Mouse (Mus musculus): ENCODE data around the gene Camta1. TPM values are rescaled to one million over a fixed set of nuclear protein-coding genes. Genes with fewer than 3 reads are reported as not detected.

The Camta1 gene
- total and polyA plus RNA-seq, 2 experiments from 2014 or later: 127 to 145 TPM

DNA sequence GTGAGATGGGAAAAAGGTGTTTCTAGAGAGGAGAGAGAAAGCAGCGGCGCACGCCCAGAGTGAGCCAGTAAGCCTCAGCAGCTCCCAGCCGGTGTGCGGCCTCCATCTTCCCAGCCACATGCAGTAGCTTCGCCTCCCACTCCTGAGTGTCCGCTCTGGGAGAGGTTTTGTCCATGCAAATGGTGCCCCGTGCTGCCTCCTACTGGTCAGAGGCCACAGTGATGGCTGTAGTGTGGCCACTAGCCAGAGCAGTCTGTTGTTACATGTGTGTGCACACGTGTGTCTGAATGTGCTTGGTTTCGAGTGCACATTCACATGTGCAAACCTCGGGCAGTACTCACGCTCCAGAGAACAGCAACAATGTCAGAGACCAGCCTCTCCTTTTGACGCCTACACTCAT lies 103.3 kb downstream of the Camta1 start:
- WGBS: 88% methylated on average over 13 of the region's 13 CpGs
- H3K9ac ChIP-seq (replicated peaks; ENCODE audit: low read length): no peak overlapping the region
- DNase-seq (ENCODE audit: low spot score) (no peak), ATAC-seq (no peak)
- H3K36me3 ChIP-seq (ENCODE audit: insufficient read depth, low read length): no peaks in the 10 kb centered on the region
- H3K4me2 ChIP-seq (ENCODE audit: low read depth, low read length): no peak overlapping the region
- no peaks in the 10 kb centered on the region for H3K9me3 ChIP-seq (ENCODE audit: low read length)
- peak; percentile 55 for TF ChIP-seq CTCF (IDR thresholded peaks at IDR 0.05; ENCODE audit: low read depth)
- no peak overlapping the region for H3K4me3 ChIP-seq (ENCODE audit: low read length)
- no peaks in the 10 kb centered on the region for H3K27me3 ChIP-seq (ENCODE audit: insufficient read depth, low read length)
- H3K4me1 ChIP-seq (ENCODE audit: insufficient read depth, low read length): peaks cover 4% of the 10 kb centered on the region; the same call in 1 of the 2 replicates
- H3K27ac ChIP-seq: peak overlapping the region; percentile 16; the same call in 1 of the 2 replicates

GRCm38 (mm10) chr4:151757261-151757660 lies 104.4 kb downstream of the Camta1 start:
- no peak overlapping the region for H3K4me2 ChIP-seq (ENCODE audit: low read depth, low read length)
- no peaks in the 10 kb centered on the region for H3K36me3 ChIP-seq (ENCODE audit: insufficient read depth, low read length)
- H3K27me3 ChIP-seq (ENCODE audit: insufficient read depth, low read length): no peaks in the 10 kb centered on the region
- H3K27ac ChIP-seq: no peak overlapping the region
- no peak overlapping the region for H3K9ac ChIP-seq (replicated peaks; ENCODE audit: low read length)
- H3K4me1 ChIP-seq (ENCODE audit: insufficient read depth, low read length): peaks cover 7% of the 10 kb centered on the region; the same call in 1 of the 2 replicates
- WGBS: 100% methylated on average over 3 of the region's 3 CpGs
- TF ChIP-seq CTCF (IDR thresholded peaks at IDR 0.05; ENCODE audit: low read depth): no peak
- DNase-seq (ENCODE audit: low spot score) (no peak), ATAC-seq (no peak)
- no peaks in the 10 kb centered on the region for H3K9me3 ChIP-seq (ENCODE audit: low read length)
- no peak overlapping the region for H3K4me3 ChIP-seq (ENCODE audit: low read length)

DNA sequence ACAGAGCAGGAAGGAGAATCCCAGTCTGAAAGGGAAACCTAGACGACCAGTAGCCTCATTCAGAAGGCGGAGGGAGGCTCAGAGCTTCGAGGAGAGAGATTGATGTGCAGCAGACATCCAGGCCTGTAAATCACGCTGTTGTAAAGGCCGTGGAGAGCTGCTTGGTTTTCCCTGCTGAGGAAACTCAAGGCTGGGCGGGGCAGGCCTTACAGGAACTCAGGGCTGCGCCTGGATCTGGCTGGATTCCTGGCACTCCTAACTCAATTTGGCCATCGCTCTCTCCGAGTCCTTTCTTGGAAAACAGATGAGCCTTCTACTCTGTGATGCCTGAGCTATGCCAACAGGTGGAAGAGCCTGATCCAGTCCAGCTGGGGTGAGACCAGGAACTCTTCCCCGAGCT lies 105.3 kb downstream of the Camta1 start:
- no peak for DNase-seq (ENCODE audit: low spot score)
- no peak overlapping the region for H3K4me2 ChIP-seq (ENCODE audit: low read depth, low read length)
- peaks cover 7% of the 10 kb centered on the region; the same call in 1 of the 2 replicates for H3K4me1 ChIP-seq (ENCODE audit: insufficient read depth, low read length)
- no peaks in the 10 kb centered on the region for H3K27me3 ChIP-seq (ENCODE audit: insufficient read depth, low read length)
- TF ChIP-seq CTCF (IDR thresholded peaks at IDR 0.05; ENCODE audit: low read depth): no peak
- no peaks in the 10 kb centered on the region for H3K36me3 ChIP-seq (ENCODE audit: insufficient read depth, low read length)
- H3K9me3 ChIP-seq (ENCODE audit: low read length): no peaks in the 10 kb centered on the region
- 59% methylated on average over 10 of the region's 10 CpGs for WGBS
- H3K9ac ChIP-seq (replicated peaks; ENCODE audit: low read length): no peak overlapping the region
- H3K4me3 ChIP-seq (ENCODE audit: low read length): no peak overlapping the region
- no peak overlapping the region for H3K27ac ChIP-seq
- no peak for ATAC-seq

GRCm38 (mm10) chr4:151753231-151753630 lies 108.4 kb downstream of the Camta1 start:
- no peak for ATAC-seq
- peak overlapping the region; percentile 3; the same call in 1 of the 2 replicates for H3K27ac ChIP-seq

DNA sequence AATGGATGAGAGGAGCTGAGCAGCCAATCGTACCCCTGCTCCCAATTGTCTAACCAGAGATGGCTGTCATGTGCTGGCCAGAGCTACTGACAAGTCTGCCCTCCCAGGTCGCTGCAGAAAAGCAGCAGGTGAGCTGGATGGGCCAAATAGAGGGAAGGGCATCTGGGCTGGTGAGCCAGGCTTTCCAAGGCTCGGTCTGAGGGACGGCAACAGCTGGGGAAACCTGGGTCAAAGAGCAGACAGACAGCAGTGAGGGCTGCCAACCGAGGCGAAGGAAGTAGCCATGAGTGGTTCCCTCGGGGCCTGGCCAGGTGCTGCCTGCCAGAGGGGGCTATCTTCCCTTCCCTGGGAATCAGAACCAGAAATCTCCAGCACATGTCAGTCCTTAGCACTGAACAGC lies 109.1 kb downstream of the Camta1 start:
- Histone ChIP-seq H3K9me3 (ENCODE audit: low read length) (no peaks in the 10 kb centered on the region), H3K4me2 (ENCODE audit: low read depth, low read length) (no peak overlapping the region), H3K9ac (replicated peaks; ENCODE audit: low read length) (no peak overlapping the region), H3K27me3 (ENCODE audit: insufficient read depth, low read length) (no peaks in the 10 kb centered on the region), H3K4me3 (ENCODE audit: low read length) (no peak overlapping the region), H3K27ac (0 out of 2 replicates have a peak overlapping the region, but pooled peaks have one; percentile 11), H3K36me3 (ENCODE audit: insufficient read depth, low read length) (no peaks in the 10 kb centered on the region), H3K4me1 (ENCODE audit: insufficient read depth, low read length) (peaks cover 7% of the 10 kb centered on the region; the same call in 1 of the 2 replicates)
- DNase-seq (ENCODE audit: low spot score): peak; percentile 38
- no peak for TF ChIP-seq CTCF (IDR thresholded peaks at IDR 0.05; ENCODE audit: low read depth)
- WGBS: 42% methylated on average over 7 of the region's 7 CpGs
- peak; percentile 10; the same call in 1 of the 2 replicates for ATAC-seq

More at GRCm38 (mm10) chr4:151753231-151753630, 108.4 kb downstream of the Camta1 start:
- DNase-seq (ENCODE audit: low spot score): no peak
- Histone ChIP-seq H3K4me1 (ENCODE audit: insufficient read depth, low read length) (peaks cover 7% of the 10 kb centered on the region; the same call in 1 of the 2 replicates), H3K9me3 (ENCODE audit: low read length) (no peaks in the 10 kb centered on the region), H3K9ac (replicated peaks; ENCODE audit: low read length) (no peak overlapping the region), H3K4me2 (ENCODE audit: low read depth, low read length) (no peak overlapping the region), H3K4me3 (ENCODE audit: low read length) (no peak overlapping the region), H3K36me3 (ENCODE audit: insufficient read depth, low read length) (no peaks in the 10 kb centered on the region), H3K27me3 (ENCODE audit: insufficient read depth, low read length) (no peaks in the 10 kb centered on the region)
- WGBS: 89% methylated on average over 10 of the region's 10 CpGs
- no peak for TF ChIP-seq CTCF (IDR thresholded peaks at IDR 0.05; ENCODE audit: low read depth)

GRCm38 (mm10) chr4:151751270-151751945 lies 110.3 kb downstream of the Camta1 start:
- H3K27me3 ChIP-seq (ENCODE audit: insufficient read depth, low read length): no peaks in the 10 kb centered on the region
- H3K4me1 ChIP-seq (ENCODE audit: insufficient read depth, low read length): peaks cover 7% of the 10 kb centered on the region; the same call in 1 of the 2 replicates
- H3K4me2 ChIP-seq (ENCODE audit: low read depth, low read length): no peak overlapping the region
- H3K4me3 ChIP-seq (ENCODE audit: low read length): no peak overlapping the region
- H3K9me3 ChIP-seq (ENCODE audit: low read length): no peaks in the 10 kb centered on the region
- ATAC-seq (peak; percentile 24; the same call in 1 of the 2 replicates), DNase-seq (ENCODE audit: low spot score) (peak; percentile 32)
- no peaks in the 10 kb centered on the region for H3K36me3 ChIP-seq (ENCODE audit: insufficient read depth, low read length)
- H3K27ac ChIP-seq: peak overlapping the region; percentile 11
- TF ChIP-seq CTCF (IDR thresholded peaks at IDR 0.05; ENCODE audit: low read depth): no peak
- no peak overlapping the region for H3K9ac ChIP-seq (replicated peaks; ENCODE audit: low read length)
- WGBS: 75% methylated on average over 15 of the region's 15 CpGs

DNA sequence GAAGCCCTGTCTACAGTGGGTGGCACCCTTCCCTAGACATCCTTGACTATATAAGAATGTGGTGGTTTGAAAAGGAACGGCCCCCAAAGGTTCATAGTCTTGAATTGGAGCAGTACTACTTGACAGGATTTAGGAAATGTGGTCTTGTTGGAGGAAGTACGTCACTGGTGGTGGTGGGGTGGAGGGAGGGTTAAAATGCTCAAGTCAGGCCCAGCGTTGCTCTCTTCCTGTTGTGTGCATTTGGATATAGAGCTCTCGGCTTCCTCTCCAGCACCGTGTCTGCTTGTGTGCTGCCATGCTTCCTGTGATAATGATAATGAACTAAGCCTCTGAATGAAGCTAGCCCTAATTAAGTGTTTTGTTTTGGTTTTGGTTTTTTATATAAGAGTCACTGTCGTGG lies 114.0 kb downstream of the Camta1 start:
- ATAC-seq (no peak), DNase-seq (ENCODE audit: low spot score) (no peak)
- TF ChIP-seq CTCF (IDR thresholded peaks at IDR 0.05; ENCODE audit: low read depth): no peak
- Histone ChIP-seq H3K9ac (replicated peaks; ENCODE audit: low read length) (no peak overlapping the region), H3K36me3 (ENCODE audit: insufficient read depth, low read length) (no peaks in the 10 kb centered on the region), H3K27ac (no peak overlapping the region), H3K4me2 (ENCODE audit: low read depth, low read length) (no peak overlapping the region), H3K4me3 (ENCODE audit: low read length) (no peak overlapping the region), H3K27me3 (ENCODE audit: insufficient read depth, low read length) (no peaks in the 10 kb centered on the region), H3K4me1 (ENCODE audit: insufficient read depth, low read length) (no peaks in the 10 kb centered on the region), H3K9me3 (ENCODE audit: low read length) (no peaks in the 10 kb centered on the region)
- WGBS: 78% methylated on average over 6 of the region's 6 CpGs
